Mouse (Mus musculus) MEL (cell line): ENCODE results near the gene Ell. TPM values are rescaled to one million over a fixed set of nuclear protein-coding genes. Genes with fewer than 3 reads are reported as not detected.

Experiments
- DNase-seq: peaks from one replicate; pipeline ENCODE4 v3.0.0; 2011; ENCODE audit warnings: low read depth, low spot score
- H3K27ac ChIP-seq: 2 replicates; pipeline ENCODE4 v1.5.1; 2012; ENCODE audit warnings: low read depth, mild to moderate bottlenecking, control low read depth, low read length, moderate library complexity; ENCODE audit not compliant: control insufficient read depth
- H3K27me3 ChIP-seq, 2 experiments: fragments of 150-350 bp in 1 of 2; sonication (generic) in 1 of 2; 2 replicates each; pipeline ENCODE4 v1.6.1; 2012; ENCODE audit warnings: low read length in 2 of 2, mild to moderate bottlenecking in 2 of 2, improper control_type of control experiment in 1 of 2, moderate library complexity in 1 of 2; ENCODE audit not compliant: insufficient read depth in 2 of 2, control insufficient read depth in 1 of 2
- H3K36me3 ChIP-seq, 2 experiments: 2 replicates each; pipeline ENCODE4 v1.6.1; 2012 to 2014; ENCODE audit warnings: low read length in 2 of 2, improper control_type of control experiment in 1 of 2, inconsistent platforms in 1 of 2, mild to moderate bottlenecking in 1 of 2; ENCODE audit not compliant: insufficient read depth in 2 of 2, control insufficient read depth in 1 of 2
- H3K4me1 ChIP-seq, 2 experiments: fragments of 150-350 bp in 1 of 2; sonication (generic) in 1 of 2; 2 replicates each; pipeline ENCODE4 v1.6.1; 2012; ENCODE audit warnings: low read length in 2 of 2, improper control_type of control experiment in 1 of 2, mild to moderate bottlenecking in 1 of 2; ENCODE audit not compliant: insufficient read depth in 2 of 2, control insufficient read depth in 1 of 2
- H3K4me3 ChIP-seq, 2 experiments: fragments of 150-350 bp in 1 of 2; sonication (generic) in 1 of 2; 2 replicates each; pipeline ENCODE4 v1.5.1; 2012; ENCODE audit warnings: low read depth in 2 of 2, low read length in 2 of 2, mild to moderate bottlenecking in 2 of 2, moderate library complexity in 2 of 2, control low read depth in 1 of 2, improper control_type of control experiment in 1 of 2; ENCODE audit not compliant: control insufficient read depth in 1 of 2, insufficient read depth in 1 of 2
- H3K79me2 ChIP-seq: 2 replicates; pipeline ENCODE4 v1.6.1; 2012; ENCODE audit warnings: mild to moderate bottlenecking, low read length, moderate library complexity; ENCODE audit not compliant: control insufficient read depth, poor library complexity, insufficient read depth
- H3K9ac ChIP-seq: 2 replicates; pipeline ENCODE4 v1.6.1; 2012; ENCODE audit warnings: low read depth, mild to moderate bottlenecking, control low read depth, low read length, moderate library complexity; ENCODE audit not compliant: control insufficient read depth, poor library complexity, severe bottlenecking
- H3K9me3 ChIP-seq: fragments of 150-350 bp; sonication (generic); replicated peaks from 2 replicates; pipeline ENCODE4 v1.6.1; 2012; ENCODE audit warnings: mild to moderate bottlenecking, low read length, improper control_type of control experiment, moderate library complexity; ENCODE audit not compliant: insufficient read depth
- CHD1 ChIP-seq: IDR thresholded peaks from 2 replicates; pipeline ENCODE4 v1.6.1; 2012; ENCODE audit warnings: low read depth, mild to moderate bottlenecking, inconsistent platforms, low read length, improper control_type of control experiment
- CHD2 ChIP-seq: IDR thresholded peaks from 2 replicates; pipeline ENCODE4 v1.6.1; 2011; ENCODE audit warnings: low read length, improper control_type of control experiment
- CTCF ChIP-seq, 3 experiments: IDR thresholded peaks in 2 of 3; conservative IDR thresholded peaks in 1 of 3; 2 replicates each; pipeline ENCODE4 v1.5.1; 2011 to 2012; ENCODE audit warnings: low read length in 3 of 3, low read depth in 2 of 3, mild to moderate bottlenecking in 2 of 3, improper control_type of control experiment in 1 of 3, inconsistent platforms in 1 of 3, mixed read lengths in 1 of 3, moderate library complexity in 1 of 3; ENCODE audit not compliant: control insufficient read depth in 1 of 3, insufficient read depth in 1 of 3, poor library complexity in 1 of 3, severe bottlenecking in 1 of 3
- E2F4 ChIP-seq: IDR thresholded peaks from 2 replicates; pipeline ENCODE4 v1.6.1; 2011; ENCODE audit warnings: low read depth, low read length, improper control_type of control experiment, borderline replicate concordance
- ELF1 ChIP-seq: IDR thresholded peaks from 2 replicates; pipeline ENCODE4 v1.6.1; 2014; ENCODE audit warnings: low read depth, mild to moderate bottlenecking, inconsistent platforms, low read length, improper control_type of control experiment, moderate library complexity
- ETS1 ChIP-seq: IDR thresholded peaks from 2 replicates; pipeline ENCODE4 v1.6.1; 2012; ENCODE audit warnings: low read depth, mild to moderate bottlenecking, inconsistent platforms, low read length, improper control_type of control experiment, moderate library complexity
- GATA1 ChIP-seq: IDR thresholded peaks from 2 replicates; pipeline ENCODE4 v1.6.1; 2011; ENCODE audit warnings: low read depth, low read length, improper control_type of control experiment
- HCFC1 ChIP-seq: IDR thresholded peaks from 2 replicates; pipeline ENCODE4 v1.6.1; 2012; ENCODE audit warnings: low read depth, mild to moderate bottlenecking, inconsistent platforms, low read length, improper control_type of control experiment, moderate library complexity
- JUND ChIP-seq: IDR thresholded peaks from 2 replicates; pipeline ENCODE4 v1.6.1; 2011; ENCODE audit warnings: low read depth, mild to moderate bottlenecking, improper control_type of control experiment, low read length
- MAFK ChIP-seq: IDR thresholded peaks from 2 replicates; pipeline ENCODE4 v1.6.1; 2011; ENCODE audit warnings: low read depth, mild to moderate bottlenecking, low read length, improper control_type of control experiment, borderline replicate concordance
- MAX ChIP-seq: IDR thresholded peaks from 2 replicates; pipeline ENCODE4 v1.6.1; 2011; ENCODE audit warnings: low read length, improper control_type of control experiment
- MAZ ChIP-seq: IDR thresholded peaks from 2 replicates; pipeline ENCODE4 v1.6.1; 2012; ENCODE audit warnings: low read depth, mild to moderate bottlenecking, inconsistent platforms, low read length, improper control_type of control experiment
- MYB ChIP-seq: IDR thresholded peaks from 2 replicates; pipeline ENCODE4 v1.6.1; 2011; ENCODE audit warnings: mild to moderate bottlenecking, low read depth, low read length, improper control_type of control experiment
- MYC ChIP-seq: IDR thresholded peaks from 2 replicates; pipeline ENCODE4 v1.6.1; 2011; ENCODE audit warnings: low read depth, mild to moderate bottlenecking, low read length, improper control_type of control experiment, moderate library complexity
- NELFE ChIP-seq: IDR thresholded peaks from 2 replicates; pipeline ENCODE4 v1.6.1; 2011; ENCODE audit warnings: low read depth, low read length, improper control_type of control experiment
- POLR2A ChIP-seq, 2 experiments: IDR thresholded peaks; 2 replicates each; pipeline ENCODE4 v1.6.1; 2011 to 2012; ENCODE audit warnings: low read length in 2 of 2, mild to moderate bottlenecking in 2 of 2, control low read depth in 1 of 2, improper control_type of control experiment in 1 of 2, low read depth in 1 of 2, moderate library complexity in 1 of 2; ENCODE audit not compliant: control insufficient read depth in 1 of 2, insufficient read depth in 1 of 2, poor library complexity in 1 of 2
- POLR2AphosphoS2 ChIP-seq: IDR thresholded peaks from 2 replicates; pipeline ENCODE4 v1.6.1; 2011; ENCODE audit warnings: low read length, improper control_type of control experiment
- POLR2AphosphoS5 ChIP-seq: IDR thresholded peaks from 2 replicates; pipeline ENCODE4 v1.6.1; 2012; ENCODE audit warnings: low read depth, borderline replicate concordance, mild to moderate bottlenecking, inconsistent platforms, low read length, moderate library complexity, mixed read lengths
- RCOR1 ChIP-seq: IDR thresholded peaks from 2 replicates; pipeline ENCODE4 v1.6.1; 2012; ENCODE audit warnings: low read depth, mild to moderate bottlenecking, inconsistent platforms, low read length, improper control_type of control experiment
- SIN3A ChIP-seq: IDR thresholded peaks from 2 replicates; pipeline ENCODE4 v1.6.1; 2012; ENCODE audit warnings: low read length, improper control_type of control experiment, inconsistent platforms
- TCF12 ChIP-seq: IDR thresholded peaks from 2 replicates; pipeline ENCODE4 v1.6.1; 2014; ENCODE audit warnings: low read depth, mild to moderate bottlenecking, inconsistent platforms, low read length, improper control_type of control experiment, moderate library complexity
- UBTF ChIP-seq: IDR thresholded peaks from 2 replicates; pipeline ENCODE4 v1.6.1; 2012; ENCODE audit warnings: low read depth, mild to moderate bottlenecking, inconsistent platforms, low read length, improper control_type of control experiment, moderate library complexity, borderline replicate concordance; ENCODE audit not compliant: insufficient read depth
- USF1 ChIP-seq: IDR thresholded peaks from 2 replicates; pipeline ENCODE4 v1.6.1; 2014; ENCODE audit warnings: low read depth, mild to moderate bottlenecking, inconsistent platforms, low read length, improper control_type of control experiment, moderate library complexity
- USF2 ChIP-seq, 2 experiments: IDR thresholded peaks; 2 replicates each; pipeline ENCODE4 v1.6.1; 2011 to 2012; ENCODE audit warnings: improper control_type of control experiment in 2 of 2, low read length in 2 of 2, borderline replicate concordance in 1 of 2, inconsistent platforms in 1 of 2, low read depth in 1 of 2, mild to moderate bottlenecking in 1 of 2; ENCODE audit not compliant: insufficient read depth in 1 of 2
- ZC3H11A ChIP-seq: IDR thresholded peaks from 2 replicates; pipeline ENCODE4 v1.6.1; 2012; ENCODE audit warnings: low read depth, mild to moderate bottlenecking, inconsistent platforms, low read length, improper control_type of control experiment
- ZMIZ1 ChIP-seq: IDR thresholded peaks from 2 replicates; pipeline ENCODE4 v1.6.1; 2012; ENCODE audit warnings: low read depth, mild to moderate bottlenecking, inconsistent platforms, low read length, improper control_type of control experiment, moderate library complexity
- ZNF384 ChIP-seq: IDR thresholded peaks from 2 replicates; pipeline ENCODE4 v1.6.1; 2012; ENCODE audit warnings: low read depth, mild to moderate bottlenecking, inconsistent platforms, low read length, improper control_type of control experiment
- polyA plus RNA-seq, 2 experiments: library from polyadenylated mRNA; stranded (reverse) in 1 of 2; unstranded in 1 of 2; fragments of >175 nt in 1 of 2; fragments of >200 nt in 1 of 2; gene quantifications; 2 replicates each; pipeline versions ENCODE4 v1.2.1 to v1.2.4; 2012; ENCODE audit warnings: low replicate concordance in 2 of 2, low read depth in 1 of 2; ENCODE audit not compliant: insufficient read length in 2 of 2, insufficient read depth in 1 of 2, missing spikeins in 1 of 2
- total RNA-seq: library from RNA; depleted of rRNA; stranded (reverse); fragments of 300-350 nt; gene quantifications from 2 replicates; pipeline ENCODE4 v1.2.3, GENCODE M21; 2012

Ell gene
- total and polyA plus RNA-seq, 3 experiments: 12.4 to 25.9 TPM; not detected in 1

DNA sequence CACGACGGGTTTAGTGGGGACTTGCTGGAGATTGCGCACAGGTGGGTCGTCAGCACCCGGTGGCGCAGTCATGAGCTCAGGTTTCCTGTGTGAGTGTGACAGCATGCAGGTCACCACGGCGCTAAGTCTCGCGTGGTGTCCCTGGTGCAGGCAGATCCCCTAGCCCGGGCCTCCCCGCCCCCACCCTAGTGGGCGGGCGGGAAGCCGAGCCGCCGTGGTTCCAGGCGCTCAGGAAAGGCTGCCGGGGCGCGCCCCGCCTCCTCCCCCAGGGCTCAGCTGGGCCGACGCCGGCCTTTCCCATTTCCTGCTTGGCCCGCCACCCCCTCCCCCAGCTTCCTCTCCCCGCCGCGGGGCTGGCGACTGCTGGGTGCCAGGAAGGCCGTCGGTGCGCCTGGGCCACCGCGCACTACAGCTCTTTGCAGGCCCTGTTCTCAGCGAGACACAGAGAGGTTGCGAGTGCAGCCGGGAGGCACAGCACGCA is 70.2 kb downstream of the Ell start:
- Histone ChIP-seq H3K9me3 (no peaks in the 10 kb centered on the region), H3K27me3 (no peaks in the 10 kb centered on the region), H3K79me2 (peaks cover 29% of the 10 kb centered on the region), H3K4me3 (peak overlapping the region; percentile 55 to 92), H3K9ac (peak overlapping the region; percentile 96), H3K27ac (peak overlapping the region; percentile 87), H3K4me1 (peaks cover 0 to 8% of the 10 kb centered on the region in 2 experiments; a peak in 3 of 4 replicates), H3K36me3 (no peaks in the 10 kb centered on the region; a peak in 1 of 4 replicates)
- peak; percentile 90 for DNase-seq
- TF ChIP-seq CHD2 (peak; percentile 70), HCFC1 (peak; percentile 48; the same call in 1 of the 2 replicates), ELF1 (peak; percentile 60), MAZ (peak; percentile 86; the same call in 1 of the 2 replicates), NELFE (peak; percentile 63), CHD1 (0 out of 2 replicates have a peak, but pooled peaks have one; percentile 30), JUND (no peak), MAX (no peak), ETS1 (peak; percentile 85), MYC (0 out of 2 replicates have a peak, but pooled peaks have one; percentile 18), E2F4 (no peak), MYB (no peak), USF1 (no peak), POLR2A (IDR thresholded peaks at IDR 0.05; ENCODE audit: control insufficient read depth in 1 of 2, insufficient read depth in 1 of 2, low read depth in 1 of 2, low read length in 2 of 2, poor library complexity in 1 of 2) (peak; percentile 40 to 68; a peak in 3 of 4 replicates), SIN3A (peak; percentile 10; the same call in 1 of the 2 replicates), TCF12 (peak; percentile 31; the same call in 1 of the 2 replicates)

DNA sequence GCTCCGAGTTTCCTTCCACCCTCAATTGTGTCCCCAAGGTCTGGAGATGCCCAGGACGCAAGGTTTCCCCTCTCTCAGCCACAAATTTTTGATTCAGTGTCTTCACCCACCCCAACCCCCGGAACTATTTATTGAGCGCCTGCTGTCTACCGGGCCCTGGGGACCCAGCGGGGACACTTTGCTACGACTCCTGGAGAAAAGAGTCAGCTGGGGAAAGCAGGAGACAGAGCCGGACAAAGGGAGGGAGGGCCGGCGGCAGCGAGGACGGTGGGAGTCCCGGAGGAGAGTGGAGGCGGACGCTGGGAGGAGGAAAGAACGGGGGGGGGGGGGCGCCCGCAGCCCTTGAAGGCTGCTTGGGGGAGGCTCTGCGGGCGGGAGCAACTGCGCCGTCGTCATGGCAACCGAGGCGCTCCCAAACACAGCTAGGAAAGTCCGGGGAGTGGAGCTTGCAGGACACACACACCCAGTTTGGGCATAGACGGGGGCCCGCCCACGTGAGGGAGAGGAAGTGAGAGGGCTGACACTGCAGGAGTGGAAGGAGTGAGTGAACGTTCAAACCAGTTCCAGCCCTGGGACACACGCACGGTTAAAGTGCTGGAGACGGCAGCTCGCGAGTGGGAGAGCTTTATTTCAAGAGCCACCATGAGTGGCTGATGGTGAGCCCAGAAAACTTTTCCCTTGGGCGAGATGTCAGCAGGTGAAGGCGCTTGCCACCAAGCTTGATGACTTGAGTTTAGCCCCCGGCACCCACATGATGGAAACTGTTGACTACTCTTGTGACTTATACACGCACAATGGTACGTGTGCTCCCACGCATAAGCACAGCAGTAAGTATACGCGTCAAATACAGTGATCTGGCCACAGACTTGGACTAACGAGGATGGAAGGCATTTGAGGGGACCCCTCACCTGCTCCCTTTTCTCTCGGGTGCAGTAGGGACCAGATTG is 70.9 kb downstream of the Ell start:
- peak; percentile 97 for DNase-seq
- peaks cover 0 to 8% of the 10 kb centered on the region in 2 experiments; a peak in 3 of 4 replicates for H3K4me1 ChIP-seq
- TF ChIP-seq JUND: no peak
- TF ChIP-seq MYB: no peak
- no peak for TF ChIP-seq RCOR1
- no peak for TF ChIP-seq ZNF384
- no peak for TF ChIP-seq POLR2AphosphoS5
- TF ChIP-seq POLR2A (IDR thresholded peaks at IDR 0.05; ENCODE audit: control insufficient read depth in 1 of 2, insufficient read depth in 1 of 2, low read depth in 1 of 2, low read length in 2 of 2, poor library complexity in 1 of 2): peak in 1 of 2 experiments; percentile 50; a peak in 2 of 4 replicates
- peak; percentile 77; the same call in 1 of the 2 replicates for TF ChIP-seq MAZ
- TF ChIP-seq CTCF (IDR thresholded peaks at IDR 0.05 in 2 of 3, conservative IDR thresholded peaks at IDR 0.05 in 1 of 3; ENCODE audit: control insufficient read depth in 1 of 3, insufficient read depth in 1 of 3, low read depth in 2 of 3, low read length in 3 of 3, poor library complexity in 1 of 3, severe bottlenecking in 1 of 3): no peak
- no peak for TF ChIP-seq MAFK
- peak; percentile 69 for TF ChIP-seq USF1
- TF ChIP-seq HCFC1: no peak
- peak; percentile 72 for TF ChIP-seq SIN3A
- no peak for TF ChIP-seq POLR2AphosphoS2
- TF ChIP-seq USF2 (IDR thresholded peaks at IDR 0.05; ENCODE audit: borderline replicate concordance in 1 of 2, insufficient read depth in 1 of 2, low read depth in 1 of 2, low read length in 2 of 2): no peak
- no peak for TF ChIP-seq TCF12
- no peak for TF ChIP-seq ZC3H11A
- no peak for TF ChIP-seq GATA1
- TF ChIP-seq ZMIZ1: no peak
- TF ChIP-seq UBTF: no peak

More for the DNA sequence above, 70.9 kb downstream of the Ell start:
- Histone ChIP-seq H3K27me3 (no peaks in the 10 kb centered on the region), H3K36me3 (no peaks in the 10 kb centered on the region; a peak in 1 of 4 replicates), H3K79me2 (peaks cover 27% of the 10 kb centered on the region), H3K9ac (peak overlapping the region; percentile 96), H3K9me3 (no peaks in the 10 kb centered on the region), H3K4me3 (peak overlapping the region; percentile 55 to 92), H3K27ac (peak overlapping the region; percentile 87)
